Mouse (Mus musculus) hindbrain, postnatal 0 days (tissue): ENCODE measurements around the gene Elovl7. TPM values are rescaled to one million over a fixed set of nuclear protein-coding genes. Genes with fewer than 3 reads are reported as not detected.
A peak's percentile ranks its signal among the peaks of the same experiment; 100 is the strongest.

Source experiments
- ATAC-seq: fragments of 200-750 bp; cut with Nextera tagmentation; 2 replicates; pipeline ENCODE4 v1.8.0; 2017; ENCODE audit warnings: mild to moderate bottlenecking, moderate TSS enrichment, moderate library complexity
- DNase-seq: peaks from one replicate; pipeline ENCODE4 v3.0.0-alpha.2; 2015; ENCODE audit warnings: low spot score
- H3K27ac ChIP-seq: fragments of 300-500 bp; sonication (generic); 2 replicates; pipeline ENCODE4 v1.5.1; 2014; ENCODE audit warnings: mild to moderate bottlenecking
- H3K27me3 ChIP-seq: fragments of 300-500 bp; sonication (generic); 2 replicates; pipeline ENCODE4 v1.6.1; 2014; ENCODE audit warnings: low read length, mixed read lengths; ENCODE audit not compliant: insufficient read depth
- H3K36me3 ChIP-seq: fragments of 300-500 bp; sonication (generic); 2 replicates; pipeline ENCODE4 v1.6.1; 2014; ENCODE audit warnings: low read length, mixed read lengths; ENCODE audit not compliant: insufficient read depth
- H3K4me1 ChIP-seq: fragments of 300-500 bp; sonication (generic); 2 replicates; pipeline ENCODE4 v1.6.1; 2014; ENCODE audit warnings: antibody characterized with exemption, low read length, mixed read lengths; ENCODE audit not compliant: insufficient read depth
- H3K4me2 ChIP-seq: fragments of 300-500 bp; sonication (generic); 2 replicates; pipeline ENCODE4 v1.6.1; 2014; ENCODE audit warnings: low read depth, mild to moderate bottlenecking, low read length, moderate library complexity, mixed read lengths
- H3K4me3 ChIP-seq: fragments of 300-500 bp; sonication (generic); 2 replicates; pipeline ENCODE4 v1.5.1; 2014; ENCODE audit warnings: low read length
- H3K9ac ChIP-seq: fragments of 300-500 bp; sonication (generic); replicated peaks from 2 replicates; pipeline ENCODE4 v1.6.1; 2014; ENCODE audit warnings: mild to moderate bottlenecking, low read length, moderate library complexity, mixed read lengths
- H3K9me3 ChIP-seq: fragments of 300-500 bp; sonication (generic); 2 replicates; pipeline ENCODE4 v1.6.1; 2016; ENCODE audit warnings: low read length, mixed read lengths
- CTCF ChIP-seq: IDR thresholded peaks from 2 replicates; pipeline ENCODE4 v1.5.1; 2016; ENCODE audit warnings: antibody characterized with exemption, control low read depth, low read depth
- WGBS: fragments of 180-500 bp; shearing (Covaris S2); extraction: QIAGEN DNeasy Blood & Tissue Kit; methylation state at CpG from one replicate; pipeline ENCODE4 v1.1.7; 2014; 5-methylcytosine and 5-hydroxymethylcytosine counted together
- polyA plus RNA-seq: library from polyadenylated mRNA; unstranded; fragments of >200 nt; fragmentation: Nextera tagmentation; extraction: Ambion mirVana; gene quantifications from 2 replicates; pipeline ENCODE4 v1.2.1, GENCODE M21; 2015
- total RNA-seq: library from RNA; depleted of rRNA; stranded (reverse); fragments of >200 nt; gene quantifications from 2 replicates; pipeline ENCODE4 v1.2.3, GENCODE M21; 2014

Gene Elovl7
- total and polyA plus RNA-seq, 2 experiments from 2014 or later: 4.0 to 5.2 TPM

DNA sequence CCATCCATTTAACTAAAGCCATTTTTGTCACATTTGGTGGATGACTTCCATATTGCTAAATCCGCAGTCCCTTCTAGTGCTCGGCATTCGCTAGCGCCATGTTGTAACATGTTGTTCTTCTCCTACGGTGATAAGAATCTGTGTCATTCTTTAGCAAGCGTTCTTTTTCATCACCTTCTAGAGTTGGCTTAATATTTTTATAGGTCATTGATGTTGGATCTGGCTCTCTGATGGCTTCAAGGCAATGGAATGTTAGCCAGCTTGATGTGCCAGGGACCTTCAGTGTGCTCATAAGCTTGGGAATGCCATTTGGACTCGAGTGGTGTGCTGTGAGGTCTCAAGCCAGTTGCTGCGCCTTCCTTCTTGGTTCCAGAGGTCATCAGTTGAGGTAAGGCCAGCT lies 3.2 kb upstream of the Elovl7 start:
- DNase-seq (no peak), ATAC-seq (no peak)
- no peak overlapping the region for H3K4me3 ChIP-seq
- H3K4me2 ChIP-seq: no peak overlapping the region
- H3K9ac ChIP-seq: no peak overlapping the region
- H3K27me3 ChIP-seq: no peaks in the 10 kb centered on the region
- H3K4me1 ChIP-seq: no peaks in the 10 kb centered on the region
- H3K27ac ChIP-seq: no peak overlapping the region
- H3K9me3 ChIP-seq: no peaks in the 10 kb centered on the region
- 95% methylated on average over 8 of the region's 8 CpGs for WGBS
- TF ChIP-seq CTCF: no peak
- no peaks in the 10 kb centered on the region for H3K36me3 ChIP-seq

DNA sequence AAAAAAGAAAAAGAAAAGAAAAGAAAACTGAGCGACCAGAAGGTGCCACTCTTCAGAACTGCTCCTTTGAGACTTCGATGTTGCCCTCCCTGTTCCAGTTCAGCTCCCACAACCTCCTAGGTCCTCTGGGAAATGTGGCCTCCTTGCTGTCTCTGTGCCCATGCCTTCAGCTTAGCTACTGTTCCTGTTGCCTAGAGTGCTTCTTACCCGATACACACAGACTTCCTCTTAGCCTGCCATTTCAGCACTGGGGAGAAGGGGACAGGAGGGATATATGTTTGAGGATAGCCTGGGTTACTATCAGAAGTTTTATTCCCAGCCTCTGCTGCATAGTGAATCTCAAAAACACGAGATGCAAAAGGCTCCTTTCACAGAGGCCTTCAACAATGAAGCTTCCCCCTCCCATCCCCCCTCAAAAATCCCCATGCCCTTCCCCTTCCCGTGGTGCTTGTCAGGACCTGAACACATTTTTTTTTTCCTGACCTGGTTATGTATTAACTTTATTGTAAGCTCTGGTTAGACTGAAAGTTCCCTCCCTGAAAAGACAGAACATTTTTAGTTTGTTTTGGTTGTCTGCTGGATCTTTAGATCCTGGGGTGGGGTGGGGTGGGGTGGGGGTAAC lies 1.7 kb upstream of the Elovl7 start:
- Histone ChIP-seq H3K27me3 (no peaks in the 10 kb centered on the region), H3K27ac (no peak overlapping the region), H3K4me3 (no peak overlapping the region), H3K9ac (no peak overlapping the region), H3K36me3 (no peaks in the 10 kb centered on the region), H3K4me2 (no peak overlapping the region), H3K4me1 (no peaks in the 10 kb centered on the region), H3K9me3 (no peaks in the 10 kb centered on the region)
- DNase-seq (no peak), ATAC-seq (no peak)
- 46% methylated on average over 5 of the region's 5 CpGs for WGBS
- no peak for TF ChIP-seq CTCF

DNA sequence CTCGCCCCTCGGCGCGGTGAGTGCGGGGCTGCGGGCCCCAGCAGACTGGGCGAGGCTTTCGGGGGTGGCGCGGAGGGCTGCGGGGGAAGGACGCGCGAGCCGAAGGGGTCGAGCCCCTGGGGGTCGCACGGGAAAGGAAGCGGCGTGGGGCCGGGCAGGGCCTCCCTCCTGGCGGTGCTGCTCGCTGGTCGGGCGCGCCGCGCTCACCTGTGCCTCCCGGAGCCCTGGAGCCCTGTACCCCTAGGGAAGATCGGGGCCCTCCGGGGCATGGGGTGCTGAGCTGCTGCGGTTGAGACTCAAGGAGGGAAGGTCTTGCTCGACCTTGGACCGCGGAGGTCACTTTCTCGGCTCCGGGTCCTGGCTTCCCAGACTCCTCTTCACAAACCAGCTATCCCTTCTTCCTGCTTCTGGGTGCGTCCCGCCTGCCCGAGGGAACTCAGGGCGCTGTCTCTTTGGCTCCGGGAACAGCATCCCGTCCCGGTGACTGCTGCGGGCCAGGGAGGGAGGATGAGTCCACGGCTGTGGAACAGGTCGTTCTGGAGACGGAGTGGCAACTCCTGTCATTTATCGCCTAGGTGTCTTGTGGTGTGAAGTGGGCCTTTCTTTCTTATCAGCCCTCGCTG lies 392 bp downstream of the Elovl7 start:
- Histone ChIP-seq H3K9ac (peak overlapping the region; percentile 56), H3K27me3 (no peaks in the 10 kb centered on the region), H3K27ac (peak overlapping the region; percentile 26; the same call in 1 of the 2 replicates), H3K4me2 (peak overlapping the region; percentile 81), H3K36me3 (no peaks in the 10 kb centered on the region), H3K4me1 (no peaks in the 10 kb centered on the region), H3K4me3 (peak overlapping the region; percentile 63), H3K9me3 (no peaks in the 10 kb centered on the region)
- WGBS: under 1% methylated on average over 44 of the region's 50 CpGs
- no peak for TF ChIP-seq CTCF
- ATAC-seq: peak; percentile 75
- DNase-seq: no peak

DNA sequence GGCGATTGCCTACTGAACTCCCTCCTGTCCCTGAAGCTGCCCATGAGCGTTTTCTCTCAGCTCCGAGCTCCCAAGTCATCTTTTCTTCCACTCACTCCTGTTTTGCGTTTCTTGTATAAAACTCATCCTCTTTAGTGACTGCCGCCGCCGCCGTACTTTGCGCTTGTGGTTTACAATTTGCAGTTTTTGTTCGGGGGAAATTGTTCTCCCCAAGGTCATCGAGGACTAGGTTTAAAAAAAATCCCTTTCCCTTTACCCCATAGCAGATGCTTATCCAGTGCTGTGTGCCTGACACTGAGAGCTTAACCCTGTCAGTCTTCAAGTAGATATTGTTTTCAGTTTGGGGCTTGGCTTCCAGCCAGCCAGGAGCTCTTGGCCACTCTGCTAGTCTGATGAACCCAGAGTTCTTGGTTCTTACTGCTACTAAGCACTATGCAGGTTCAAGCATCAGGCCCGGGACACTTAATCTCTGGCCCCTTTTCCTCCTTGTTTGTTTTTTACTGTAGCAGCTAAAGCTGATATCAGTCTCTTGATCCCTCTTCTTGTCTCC lies 1.1 kb downstream of the Elovl7 start:
- peak; percentile 10 for DNase-seq

DNA sequence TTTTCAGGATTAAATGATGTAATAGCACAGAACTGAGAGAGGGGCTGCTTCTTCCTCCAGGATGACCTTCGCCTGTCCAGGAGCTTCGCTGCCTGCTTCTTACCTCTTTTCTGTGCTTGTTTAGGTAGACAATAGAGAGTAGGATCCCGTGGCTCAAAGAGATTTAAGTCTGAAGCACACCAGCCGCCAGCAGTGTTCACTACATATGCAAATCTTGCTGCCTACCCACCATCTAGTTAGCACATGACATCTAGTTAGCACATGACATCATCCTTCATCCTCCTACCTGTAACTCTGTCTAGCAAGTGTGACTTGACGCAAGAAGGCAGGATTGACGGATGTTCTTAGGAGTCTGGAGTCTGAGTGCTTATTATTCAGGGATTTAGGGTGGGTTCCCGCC lies 5.6 kb downstream of the Elovl7 start:
- Histone ChIP-seq H3K4me2 (no peak overlapping the region), H3K36me3 (no peaks in the 10 kb centered on the region), H3K27me3 (no peaks in the 10 kb centered on the region), H3K27ac (no peak overlapping the region), H3K4me3 (no peak overlapping the region), H3K4me1 (no peaks in the 10 kb centered on the region), H3K9me3 (no peaks in the 10 kb centered on the region), H3K9ac (no peak overlapping the region)
- no peak for TF ChIP-seq CTCF
- DNase-seq (no peak), ATAC-seq (no peak)
- whole genome bisulfite sequencing: 70% methylated on average over 7 of the region's 7 CpGs

More for the DNA sequence above, 1.1 kb downstream of the Elovl7 start:
- WGBS: 5% methylated on average over 12 of the region's 12 CpGs
- Histone ChIP-seq H3K4me2 (peak overlapping the region; percentile 81), H3K9ac (peak overlapping the region; percentile 56), H3K9me3 (no peaks in the 10 kb centered on the region), H3K27me3 (no peaks in the 10 kb centered on the region), H3K4me1 (no peaks in the 10 kb centered on the region), H3K4me3 (peak overlapping the region; percentile 63), H3K27ac (no peak overlapping the region), H3K36me3 (no peaks in the 10 kb centered on the region)
- TF ChIP-seq CTCF: no peak
- no peak for ATAC-seq

DNA sequence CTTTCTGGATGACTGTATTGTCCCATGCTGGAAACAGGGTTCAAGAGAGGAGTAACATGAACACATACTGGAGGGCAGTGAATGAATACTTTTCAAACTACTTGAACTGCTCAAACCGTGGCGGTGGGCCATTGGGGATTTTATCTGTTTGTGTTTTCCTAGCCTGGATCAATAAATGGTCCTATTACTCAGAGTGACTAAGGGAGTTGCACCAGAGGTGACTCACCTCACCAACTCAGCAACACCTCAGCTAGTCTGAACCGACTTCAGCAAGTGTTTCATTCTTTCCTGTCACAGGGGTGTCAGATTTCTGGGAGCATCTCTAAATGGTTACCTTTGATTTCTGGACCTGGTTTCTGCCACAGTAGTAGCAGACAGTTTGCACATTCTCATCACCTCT lies 15.0 kb downstream of the Elovl7 start:
- Histone ChIP-seq H3K27ac (no peak overlapping the region), H3K27me3 (no peaks in the 10 kb centered on the region), H3K4me1 (no peaks in the 10 kb centered on the region), H3K4me2 (no peak overlapping the region), H3K4me3 (no peak overlapping the region), H3K9me3 (no peaks in the 10 kb centered on the region), H3K9ac (no peak overlapping the region), H3K36me3 (no peaks in the 10 kb centered on the region)
- DNase-seq (no peak), ATAC-seq (no peak)
- no peak for TF ChIP-seq CTCF
- 80% methylated on average over 3 of the region's 3 CpGs for WGBS
